Mouse (Mus musculus) CD8-positive naive resting alpha-beta T cell, adult 2 months (primary cell): ENCODE measurements around the gene Iqcf3.
"Not testable (repeated sequence)": the region's sequence is repeated elsewhere in the genome, so short reads cannot be mapped to it uniquely, and the experiment has no call there.

Experiments
- DNase-seq, 2 experiments: peaks; one replicate each; pipeline ENCODE4 v3.0.0; 2022; ENCODE audit warnings: low read depth in 2 of 2, low spot score in 2 of 2

Gene Iqcf3

DNA sequence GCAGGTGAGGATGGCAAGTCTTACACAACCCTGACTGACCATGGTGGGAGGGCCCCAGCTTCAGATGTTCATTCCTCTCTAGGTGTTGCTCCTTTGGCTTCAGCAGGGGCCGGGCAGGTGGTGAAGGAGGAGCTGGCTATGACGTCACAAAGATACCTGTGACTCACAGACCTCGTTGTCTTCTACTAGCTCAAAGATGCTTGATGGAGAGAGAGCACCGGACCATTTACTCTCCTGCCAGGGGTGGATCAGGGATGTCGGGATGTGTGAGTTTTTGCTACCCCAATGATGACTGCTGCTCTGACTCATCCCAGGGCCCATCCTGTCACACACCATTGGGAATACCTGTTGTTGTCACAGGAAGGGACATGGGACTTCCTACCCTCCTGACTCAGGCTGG, at the start of gene Iqcf3:
Iqcf3 (minus strand) TSS at position 101 of the 400 bp plus-strand sequence.
- no peak for DNase-seq

DNA sequence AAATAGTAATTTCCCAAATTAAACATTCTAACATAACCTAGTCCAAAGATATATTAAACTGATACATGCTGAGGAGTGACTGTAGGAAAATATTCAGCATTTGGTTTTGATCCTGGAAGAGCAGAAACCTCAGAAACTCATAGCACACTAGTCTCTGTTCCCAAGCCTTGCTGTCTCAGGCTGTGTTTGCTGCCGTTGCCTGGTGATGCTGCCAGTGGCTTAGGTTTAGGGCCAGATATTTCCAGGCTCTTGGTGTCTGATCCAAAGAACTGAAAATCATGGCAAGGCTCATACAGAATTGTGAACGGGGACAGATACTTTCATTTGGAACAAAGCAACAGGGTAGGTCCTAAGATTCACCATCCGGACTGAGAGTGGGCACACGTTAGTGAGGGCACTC, 49.3 kb upstream of the Iqcf3 start:
- DNase-seq: no peak

DNA sequence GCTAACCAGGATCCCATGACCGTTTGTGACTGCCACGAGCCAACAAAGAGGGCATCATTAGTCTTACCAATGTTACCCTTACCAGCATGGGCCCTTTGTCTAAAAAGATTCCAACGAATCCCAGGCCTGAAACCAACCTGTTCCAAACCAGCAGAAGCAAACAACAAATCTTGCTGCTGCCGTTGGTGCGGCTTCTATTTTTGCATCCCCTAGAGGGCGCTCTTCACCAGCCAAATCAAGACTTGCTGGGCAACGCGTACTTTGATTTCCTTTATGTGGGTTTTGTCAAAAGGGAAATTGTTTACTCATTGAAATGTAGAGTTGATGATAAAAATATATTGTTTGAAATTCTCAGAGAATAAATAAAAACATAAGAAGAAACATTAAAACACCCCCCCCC, 39.1 kb upstream of the Iqcf3 start:
- peak; percentile 3 to 8 for DNase-seq

DNA sequence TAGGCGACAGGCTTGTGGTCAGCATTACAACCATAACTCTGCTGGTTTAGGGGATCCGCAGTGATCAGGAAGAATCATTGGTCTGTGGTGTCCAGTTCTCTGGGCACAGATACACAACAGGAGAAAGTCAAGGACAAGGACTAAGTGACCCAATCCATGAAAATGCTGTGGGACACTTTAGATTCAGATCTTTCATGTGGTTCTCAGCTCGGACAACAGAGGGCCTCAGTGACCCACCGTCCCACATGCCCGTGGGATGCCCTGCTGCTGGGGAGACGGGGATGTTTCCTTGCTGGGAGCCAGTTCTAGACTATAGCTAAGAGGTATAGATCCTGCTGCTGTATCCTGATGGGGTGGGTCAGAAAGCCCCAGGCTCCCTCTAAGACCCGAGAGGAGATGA, 37.0 kb upstream of the Iqcf3 start:
- DNase-seq: no peak

DNA sequence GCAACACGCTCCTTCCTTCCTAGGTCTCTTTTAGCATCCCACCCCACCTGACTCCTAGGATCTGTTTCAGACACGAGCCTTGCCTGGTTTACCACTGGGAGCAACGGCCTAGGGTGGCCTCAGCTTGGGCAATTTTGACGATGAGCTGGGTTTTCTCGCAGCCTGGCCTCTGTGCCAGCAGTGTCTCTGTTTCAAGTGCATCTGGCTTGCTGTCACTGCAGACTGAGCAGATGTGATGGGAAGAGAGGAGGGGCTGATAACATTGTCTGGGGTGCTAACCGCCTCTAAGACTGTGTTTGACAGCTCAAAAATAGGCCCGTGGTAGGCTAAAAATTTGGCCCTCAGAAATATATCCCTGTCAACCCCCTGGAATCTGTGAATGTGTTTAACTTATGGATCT, 34.4 kb upstream of the Iqcf3 start:
- DNase-seq: no peak

DNA sequence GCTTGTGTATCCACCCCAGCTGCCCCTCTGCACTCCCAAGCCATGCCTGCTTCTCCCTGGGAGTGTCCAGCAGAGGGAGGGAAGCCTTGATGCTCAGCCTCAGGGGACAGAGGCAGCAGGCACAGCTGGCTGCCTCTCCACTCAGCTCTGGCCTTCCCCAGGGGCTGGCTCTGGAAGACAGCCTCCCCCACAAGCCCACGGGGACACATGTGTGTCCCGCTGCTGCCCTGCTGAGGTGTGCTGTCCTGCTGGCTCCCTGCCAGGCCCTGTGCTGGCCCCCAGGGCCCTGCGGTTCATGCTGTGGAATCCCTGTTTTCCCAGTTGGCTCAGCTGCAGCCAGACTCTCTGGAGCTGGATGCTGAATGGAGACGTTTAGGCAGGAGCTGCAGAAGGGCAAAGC, 34.0 kb upstream of the Iqcf3 start:
- not testable (repeated sequence) for DNase-seq

DNA sequence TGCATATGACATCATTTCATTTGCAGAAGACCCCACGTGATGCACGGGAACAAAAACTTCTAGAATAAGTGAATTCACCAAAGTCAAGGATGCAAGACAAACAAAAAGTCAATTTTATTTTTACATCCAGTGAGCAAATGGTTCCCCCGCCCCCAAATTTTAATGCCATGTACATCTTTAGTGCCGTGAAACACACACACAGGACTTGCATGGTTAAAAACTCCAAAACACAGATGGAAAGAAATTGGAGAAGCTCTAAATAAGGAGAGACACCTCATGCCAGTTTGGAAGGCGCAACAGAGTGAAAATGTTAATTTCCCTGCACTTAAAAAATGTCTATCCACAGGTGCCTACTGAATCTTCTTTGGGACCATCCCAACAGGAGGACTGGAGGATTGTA, 30.7 kb upstream of the Iqcf3 start:
- no peak for DNase-seq

DNA sequence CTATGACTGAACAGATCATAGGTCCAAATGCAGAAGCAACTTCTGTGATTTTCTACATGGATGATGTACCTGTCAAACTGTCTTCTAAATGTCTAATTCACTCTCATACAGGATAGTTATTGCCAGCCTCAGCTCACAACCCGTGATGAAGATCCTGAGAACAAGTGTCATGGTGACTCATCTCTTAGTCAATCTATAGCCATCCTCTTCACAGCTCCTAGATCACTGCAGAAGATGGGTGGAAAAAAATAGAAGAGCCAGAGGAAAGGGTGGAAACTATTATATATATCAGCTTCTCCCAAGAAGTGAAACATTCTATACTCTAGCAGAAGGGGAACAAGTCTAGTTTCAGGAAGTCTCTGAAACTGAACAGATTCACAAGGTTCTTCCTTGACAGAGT, 21.1 kb upstream of the Iqcf3 start:
- no peak for DNase-seq

DNA sequence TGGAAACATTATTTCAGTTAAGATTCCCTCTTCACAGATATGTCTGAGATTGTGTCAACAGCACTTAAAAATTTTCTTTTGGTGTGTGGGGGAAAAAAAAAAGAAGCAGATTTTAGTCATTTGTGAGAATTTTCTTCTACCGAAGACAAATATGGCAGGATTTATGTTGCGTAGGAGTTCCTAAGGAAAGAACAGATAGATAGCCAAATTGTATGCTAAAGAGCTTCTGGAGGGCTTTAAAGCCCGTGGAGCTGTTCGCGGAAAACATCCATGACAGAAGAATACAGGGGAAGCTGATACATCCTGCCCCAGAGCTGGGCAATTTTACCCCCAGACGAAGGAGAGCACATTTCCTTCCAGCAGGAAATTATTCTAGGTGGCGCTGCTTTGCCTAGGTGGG, 18.6 kb upstream of the Iqcf3 start:
- no peak for DNase-seq

DNA sequence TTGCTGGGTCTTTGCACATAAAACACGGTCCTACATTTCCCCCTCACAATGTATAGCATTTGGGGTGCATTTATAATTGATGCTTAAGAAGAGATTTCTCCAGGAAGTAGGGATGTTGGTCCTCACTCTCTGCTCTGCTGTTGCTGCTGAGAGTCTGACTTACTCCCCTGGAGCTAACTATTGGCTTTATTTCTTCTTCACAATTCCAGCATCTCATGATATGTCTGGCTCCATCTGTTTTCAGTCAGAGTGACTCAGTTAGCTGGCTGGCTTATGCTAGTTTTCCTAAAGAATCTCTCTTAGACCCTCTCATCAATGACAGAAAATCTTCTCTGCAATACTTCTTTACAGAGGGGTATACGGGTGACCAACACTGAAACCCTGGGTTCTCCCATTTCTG, 14.7 kb upstream of the Iqcf3 start:
- no peak for DNase-seq

DNA sequence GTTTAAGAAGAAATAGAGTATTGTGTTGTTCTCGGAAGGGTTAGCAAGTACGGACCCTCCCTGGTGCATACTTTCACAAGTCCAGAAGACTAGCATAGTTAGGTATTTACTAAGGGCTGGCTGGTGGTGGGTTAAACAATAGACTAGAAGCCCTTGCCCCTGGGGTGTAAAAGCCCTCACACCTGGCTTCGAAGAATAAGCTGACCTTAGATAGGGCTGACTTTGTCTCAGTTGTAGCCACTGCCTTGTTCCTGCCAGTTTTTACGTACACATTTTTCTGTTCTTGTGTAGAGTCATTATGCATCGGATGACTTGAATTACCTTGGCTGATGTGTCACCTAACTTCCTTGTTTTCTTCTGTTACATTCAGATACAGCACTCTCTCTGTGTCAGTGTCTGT, 11.9 kb upstream of the Iqcf3 start:
- DNase-seq: no peak

DNA sequence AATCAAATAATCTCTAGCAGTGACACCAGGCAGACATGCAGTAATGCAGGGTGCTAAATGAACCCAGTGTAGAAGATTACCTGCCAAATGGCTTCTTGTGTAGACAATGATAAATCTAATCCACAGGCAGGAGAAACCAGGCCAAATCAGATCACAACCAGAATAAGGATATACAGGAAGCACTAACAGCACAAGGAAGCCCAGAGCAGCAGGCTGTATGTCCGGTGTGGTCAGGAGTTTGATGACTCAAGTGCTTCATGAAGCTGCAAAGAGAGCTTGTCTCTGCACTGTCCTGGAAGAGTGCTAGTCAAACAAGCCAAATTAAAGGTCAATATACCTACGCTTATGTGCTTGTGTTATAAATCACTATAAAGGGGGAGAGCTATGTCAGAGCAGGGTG, 10.8 kb upstream of the Iqcf3 start:
- no peak for DNase-seq

DNA sequence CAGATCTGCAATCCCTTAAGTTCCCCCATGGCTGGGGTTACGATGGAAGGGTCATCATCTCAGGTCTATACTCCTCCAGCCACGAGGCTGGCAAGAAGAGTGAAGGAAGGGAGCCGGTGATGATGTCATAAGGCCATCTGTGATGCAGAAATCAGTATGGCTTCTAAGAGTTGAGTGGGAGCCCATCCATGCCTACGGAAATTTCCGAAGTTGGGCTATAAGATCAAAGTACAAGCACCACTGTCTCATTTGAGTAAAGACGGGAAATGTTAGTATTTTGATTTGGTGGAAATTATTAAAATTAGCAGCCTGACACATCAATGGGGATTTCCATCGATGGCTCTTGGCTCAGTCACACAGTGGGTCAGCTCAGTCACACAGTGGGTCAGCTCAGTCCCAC, 9.5 kb upstream of the Iqcf3 start, which contains the start of gene Iqcf4:
Iqcf4 (minus strand) TSS at position 101 of the 400 bp plus-strand sequence.
- no peak for DNase-seq

DNA sequence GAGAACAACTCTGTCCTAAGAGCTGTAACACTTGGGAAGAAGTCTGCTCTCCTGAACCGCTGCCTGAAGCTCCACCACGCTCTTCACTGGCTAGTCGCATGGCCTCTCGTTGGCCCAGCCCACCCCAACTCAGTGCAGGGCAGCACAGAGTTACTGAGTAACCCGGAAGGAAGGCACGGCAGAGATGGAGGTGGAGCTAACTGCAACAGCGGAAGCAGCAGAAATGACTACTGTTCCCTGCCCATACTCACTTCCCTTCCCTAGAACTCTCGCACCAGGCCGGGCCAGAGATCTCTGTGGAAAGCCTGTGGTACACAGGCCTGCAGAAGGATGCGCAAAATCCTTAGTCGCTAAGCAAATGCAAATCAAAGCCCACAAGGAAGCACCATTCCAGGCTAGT, 5.0 kb upstream of the Iqcf3 start:
- no peak for DNase-seq

DNA sequence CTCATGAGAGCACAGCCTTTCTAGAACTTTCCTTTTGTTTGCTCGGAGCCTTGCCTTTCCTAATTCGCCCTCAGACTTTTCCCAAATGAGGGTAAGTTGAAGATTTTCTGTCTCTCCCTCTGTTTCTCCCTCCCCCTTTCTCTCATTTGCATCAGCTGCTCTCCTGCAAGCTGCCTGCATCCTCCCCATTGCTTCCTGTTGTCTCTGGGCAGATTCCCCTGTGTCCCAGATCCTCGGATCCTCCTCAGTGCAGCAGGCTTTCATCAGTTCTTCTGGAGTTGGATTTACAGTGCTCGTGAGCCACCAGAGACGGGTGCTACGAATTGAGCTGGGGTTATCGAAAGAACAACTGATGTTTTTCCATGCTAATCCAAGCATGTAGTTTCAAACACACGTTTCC, 2.6 kb upstream of the Iqcf3 start:
- DNase-seq: no peak

DNA sequence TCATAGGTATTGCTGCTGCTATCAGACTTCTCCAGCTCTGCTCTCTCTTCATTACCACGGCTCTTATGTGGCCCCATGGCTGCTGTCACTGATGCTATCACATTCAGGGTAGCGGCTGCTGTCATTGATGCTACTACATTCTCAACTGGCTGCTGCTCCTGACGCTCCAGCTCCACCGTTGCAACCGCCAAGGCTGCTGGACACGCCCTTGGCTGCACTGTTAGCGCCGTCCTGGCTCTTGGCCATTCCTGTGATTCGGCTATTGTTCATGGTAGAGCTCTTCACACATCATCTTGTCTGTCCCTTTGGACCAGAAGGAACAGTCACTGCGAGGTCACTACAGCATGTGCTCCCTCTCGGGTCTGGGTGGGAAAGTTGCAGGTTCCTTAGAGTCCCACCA, 860 bp upstream of the Iqcf3 start:
- DNase-seq: no peak

DNA sequence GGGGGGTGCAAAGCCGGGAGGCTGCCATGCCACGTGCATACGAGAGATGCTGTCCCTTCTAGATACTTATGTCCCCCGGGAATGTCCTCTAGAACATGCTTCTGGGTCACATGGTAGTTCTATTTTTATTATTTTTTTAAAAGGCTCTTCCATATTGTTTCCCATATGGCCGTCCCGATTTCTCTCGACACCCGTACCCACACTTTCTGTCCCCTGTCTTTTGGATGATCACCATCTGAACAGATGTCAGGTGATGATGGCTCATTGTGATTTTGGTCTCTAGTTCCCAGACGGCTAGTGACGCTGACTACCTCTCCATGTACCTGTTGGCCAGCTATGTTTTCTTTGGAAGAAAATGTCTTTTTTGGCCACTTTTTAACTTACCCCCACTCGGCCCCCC, 26.5 kb downstream of the Iqcf3 start:
- no peak for DNase-seq

DNA sequence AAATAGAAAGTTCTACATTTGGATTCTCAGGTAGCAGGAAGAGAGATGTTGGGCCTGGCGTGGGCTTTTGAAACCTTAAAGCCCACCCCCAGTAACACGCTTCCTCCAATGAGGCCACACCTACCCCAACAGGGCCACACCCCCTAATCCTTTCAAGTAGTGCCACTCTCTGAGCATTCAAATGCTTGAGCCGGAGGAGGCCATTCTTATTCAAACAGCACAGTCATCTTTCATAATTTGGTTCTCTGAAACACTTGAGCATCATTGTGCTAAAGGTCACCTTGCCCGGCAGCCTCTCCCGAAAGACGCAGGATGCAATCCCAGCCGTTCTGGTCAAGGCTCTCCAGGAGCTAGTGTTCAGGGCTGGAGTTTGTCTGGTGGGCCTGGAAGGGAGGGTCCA, 27.1 kb downstream of the Iqcf3 start:
- DNase-seq: no peak

DNA sequence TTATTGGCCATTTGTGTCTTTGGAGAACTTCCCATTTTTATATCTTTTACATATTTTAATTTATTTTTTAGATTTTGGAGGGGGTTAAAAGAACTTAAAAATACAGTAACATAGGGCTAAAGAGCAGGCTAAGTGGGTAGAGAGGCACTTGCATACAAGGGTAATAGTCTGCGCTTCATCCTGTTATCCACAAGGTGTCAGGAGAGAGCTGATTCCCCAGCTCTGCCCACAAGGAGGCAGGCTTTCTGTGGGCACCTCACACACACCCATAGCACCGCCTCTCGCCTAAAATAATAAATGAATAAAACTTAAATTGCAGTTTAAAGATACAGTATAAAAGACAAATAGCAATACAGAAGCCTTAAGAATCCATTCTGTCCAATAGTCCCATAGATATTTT, 29.6 kb downstream of the Iqcf3 start:
- DNase-seq: no peak

DNA sequence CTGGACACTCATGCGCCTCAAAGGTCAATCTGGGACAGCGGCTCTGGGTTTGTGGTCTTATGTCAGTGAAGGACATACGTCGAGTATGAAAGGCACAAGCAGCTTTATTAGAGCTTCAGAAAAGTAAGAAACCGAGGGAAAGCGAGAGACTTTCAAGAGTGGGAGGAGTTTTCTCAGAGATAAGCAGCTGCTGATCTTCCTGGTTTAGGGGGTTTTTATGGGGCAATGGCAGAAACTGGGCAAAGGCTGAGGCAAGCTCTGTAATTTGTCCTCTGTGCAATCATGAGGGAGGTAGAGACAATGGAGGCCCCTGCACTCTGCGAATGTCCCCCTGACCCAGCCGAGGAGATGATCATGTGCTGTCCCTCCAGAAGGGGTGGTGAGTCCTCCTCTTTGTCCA, 41.5 kb downstream of the Iqcf3 start:
- DNase-seq: no peak

DNA sequence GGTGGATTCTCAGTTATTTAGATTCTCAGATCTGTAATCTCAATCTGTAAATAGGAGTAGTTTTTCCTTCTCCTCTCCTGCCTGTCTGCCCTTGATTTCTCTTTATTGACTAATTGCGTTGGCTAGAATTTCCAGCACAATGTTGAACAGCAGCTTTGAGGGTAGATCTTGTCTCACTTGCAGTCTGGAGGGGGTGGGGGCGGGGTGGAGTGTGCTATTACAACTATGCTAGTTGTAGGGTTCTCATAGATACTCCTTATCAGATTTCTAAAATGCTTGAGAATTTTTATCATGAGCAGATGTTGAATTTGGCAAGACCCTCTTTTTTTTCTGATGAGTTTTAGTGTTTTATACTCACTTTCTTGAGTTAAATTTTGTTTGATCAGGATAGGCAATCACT, 42.0 kb downstream of the Iqcf3 start:
- DNase-seq: no peak

DNA sequence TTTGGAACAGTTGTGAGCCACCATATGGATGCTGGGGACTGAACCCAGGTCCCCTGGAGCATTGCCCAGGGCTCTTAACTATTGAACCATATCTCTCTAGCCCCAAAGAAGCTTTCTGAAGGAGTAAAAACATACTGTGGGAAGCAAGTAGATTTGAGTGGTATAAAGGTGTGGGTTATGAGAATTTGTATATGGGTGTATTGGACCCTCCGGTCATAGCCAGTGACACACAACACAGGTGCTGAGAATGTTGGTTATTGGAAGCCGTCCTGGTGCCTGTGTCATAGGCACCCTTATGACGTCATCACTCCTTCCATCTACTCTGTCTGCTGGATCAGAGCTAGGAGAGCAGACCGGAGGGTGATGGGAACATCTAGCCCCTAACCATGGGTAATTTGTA, 47.2 kb downstream of the Iqcf3 start, which contains the start of gene Iqcf5:
Iqcf5 (plus strand) TSS at position 301 of the 400 bp plus-strand sequence.
- no peak for DNase-seq

DNA sequence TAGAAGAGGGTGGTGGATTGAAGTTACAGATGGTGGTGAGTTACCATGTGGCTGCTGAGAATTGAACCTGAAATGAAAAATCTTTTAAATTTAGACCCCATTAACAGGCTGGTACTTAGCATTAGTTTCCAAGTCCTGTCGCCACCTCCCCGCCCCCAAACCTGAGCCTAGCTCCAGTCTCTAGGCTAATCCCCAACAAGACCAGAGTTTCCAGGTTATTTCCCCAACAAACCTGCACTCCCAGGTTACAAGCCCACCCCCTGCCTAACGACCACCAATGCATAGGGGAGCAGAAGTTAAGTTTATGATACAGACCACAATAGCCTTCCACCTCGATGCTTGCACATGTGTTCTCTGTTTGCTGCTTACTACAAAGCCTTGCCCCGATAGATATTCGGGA, 47.9 kb downstream of the Iqcf3 start:
- DNase-seq: no peak
